Mouse (Mus musculus): ENCODE measurements at regions not wholly inside any gene's neighbourhood (a gene's known extent, or its start where the extent isn't known, plus 50 kb on each side); places are given as distances from the start of the nearest gene placed in this dataset.
A peak's percentile ranks its signal among the peaks of the same experiment; 100 is the strongest.
"Not testable (repeated sequence)": the region's sequence is repeated elsewhere in the genome, so short reads cannot be mapped to it uniquely, and the experiment has no call there.

DNA sequence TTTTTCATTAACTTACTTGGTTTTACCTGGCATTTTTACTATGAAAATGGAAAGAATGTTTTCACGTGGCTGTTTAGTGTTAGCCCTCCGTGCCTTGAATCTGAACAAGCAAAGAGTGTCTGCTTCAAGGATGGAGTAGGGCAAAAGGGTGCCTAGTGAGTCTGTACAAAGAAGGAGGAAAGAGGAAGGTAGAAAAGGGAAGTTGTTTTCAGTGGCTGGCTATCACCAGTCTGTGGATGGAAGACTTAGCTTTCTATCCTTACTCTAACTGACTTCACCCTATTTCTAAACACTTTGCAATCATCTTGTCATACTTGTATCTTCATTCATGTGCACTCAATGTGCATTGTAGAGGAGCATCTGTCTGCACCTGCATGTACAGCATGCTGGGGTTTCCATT, 993.2 kb downstream of the Car8 start:
- DNase-seq (ENCODE audit: low spot score), result no peak

DNA sequence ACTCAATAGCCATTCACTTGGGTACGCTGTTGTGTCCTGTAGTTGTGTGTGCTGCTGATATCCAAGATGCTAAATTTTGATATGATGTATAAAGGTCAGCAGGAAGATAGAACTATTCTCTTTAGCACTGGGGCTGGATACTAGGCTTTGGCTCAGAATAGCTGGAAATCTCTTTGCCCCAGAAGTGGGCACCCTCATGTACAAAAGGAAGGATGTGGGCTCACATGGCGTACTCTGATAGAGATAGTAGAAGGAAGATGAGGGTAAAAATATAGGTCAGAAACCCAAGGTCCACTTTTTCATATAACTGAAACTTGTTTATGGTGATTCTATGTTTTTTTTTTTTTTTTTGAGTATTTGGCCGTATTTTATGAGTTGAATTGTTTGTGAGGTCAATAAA, 1001.0 kb downstream of the Car8 start:
- no peak for DNase-seq (ENCODE audit: low spot score)

DNA sequence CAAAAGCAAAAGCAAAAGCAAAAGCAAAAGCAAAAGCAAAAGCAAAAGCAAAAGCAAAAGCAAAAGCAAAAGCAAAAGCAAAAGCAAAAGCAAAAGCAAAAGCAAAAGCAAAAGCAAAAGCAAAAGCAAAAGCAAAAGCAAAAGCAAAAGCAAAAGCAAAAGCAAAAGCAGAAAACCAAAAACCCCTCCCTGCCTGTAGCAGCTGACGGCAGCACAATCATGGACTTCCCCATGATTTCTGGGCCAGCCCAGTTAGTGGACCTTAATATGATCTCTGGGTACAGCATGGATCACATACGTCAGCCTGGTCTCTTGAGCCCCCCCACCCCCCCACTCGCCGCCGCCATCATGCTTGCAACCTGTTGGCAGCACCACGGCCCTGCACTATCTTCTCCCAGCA, 1004.3 kb downstream of the Car8 start:
- not testable (repeated sequence) for DNase-seq (ENCODE audit: low spot score)

- no peak for DNase-seq (ENCODE audit: low spot score)
Measured at GRCm38 (mm10) chr4:7228980-7229379, 1009.9 kb downstream of the Car8 start.

DNA sequence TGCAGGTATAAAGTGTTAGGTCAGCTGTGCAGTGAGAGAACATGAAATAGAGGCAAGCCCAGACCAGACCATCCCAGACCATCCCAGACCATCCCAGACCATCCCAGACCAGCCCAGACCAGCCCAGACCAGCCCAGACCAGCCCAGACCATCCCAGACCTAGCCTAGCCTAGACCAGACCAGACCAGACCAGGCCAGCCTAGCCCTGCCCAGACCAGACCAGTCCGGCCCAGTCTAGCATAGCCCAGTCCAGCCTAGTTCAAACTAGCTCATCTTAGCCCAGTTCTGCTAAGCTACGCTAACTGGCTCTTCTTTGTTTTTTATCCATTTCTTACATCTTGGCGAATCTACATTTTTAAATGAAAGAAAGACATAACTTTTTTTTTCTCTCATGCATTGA, 1015.9 kb downstream of the Car8 start:
- no peak for DNase-seq (ENCODE audit: low spot score)

DNA sequence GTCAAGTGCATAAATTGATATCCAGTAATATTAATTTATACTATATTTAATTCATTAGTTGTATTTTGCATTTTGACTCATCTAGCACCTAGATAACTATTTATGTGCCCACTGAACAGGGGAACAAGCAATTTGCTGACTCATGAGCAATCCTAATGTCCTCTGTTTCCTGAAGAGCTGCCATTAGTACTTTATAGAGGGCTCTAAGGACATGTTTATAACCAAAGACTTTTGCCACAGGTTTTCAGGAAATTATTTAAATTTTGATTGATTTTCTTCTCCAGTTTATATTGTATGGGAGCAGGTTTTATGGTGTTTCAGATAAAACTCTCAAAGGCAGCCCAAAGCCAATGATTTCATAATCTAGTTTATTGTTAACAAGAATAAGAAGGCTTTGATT, 1018.4 kb downstream of the Car8 start:
- no peak for DNase-seq (ENCODE audit: low spot score)

GRCm38 (mm10) chr4:7215048-7216030, 1023.5 kb downstream of the Car8 start:
- no peak for DNase-seq (ENCODE audit: low spot score)

DNA sequence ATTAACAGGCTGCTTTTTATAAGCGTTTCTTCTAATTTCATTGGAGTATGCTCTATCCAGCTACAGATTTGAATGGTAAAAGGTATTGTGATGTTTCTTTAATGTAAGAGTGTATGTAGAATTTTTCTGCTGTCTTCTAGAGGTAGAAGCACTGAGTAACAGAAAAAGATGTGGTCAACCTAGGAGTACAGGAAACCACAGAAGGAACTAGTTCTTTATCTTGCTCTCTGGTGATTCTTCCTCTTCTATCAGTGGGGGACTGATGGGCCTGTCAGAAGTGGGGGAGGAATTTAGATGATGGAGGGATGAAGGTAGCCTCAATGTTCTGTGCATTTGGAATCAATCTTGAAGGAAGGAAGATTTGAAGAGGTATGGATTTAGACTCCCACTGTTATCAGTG, 1031.9 kb downstream of the Car8 start:
- peak; percentile 22 for DNase-seq (ENCODE audit: low spot score)

DNA sequence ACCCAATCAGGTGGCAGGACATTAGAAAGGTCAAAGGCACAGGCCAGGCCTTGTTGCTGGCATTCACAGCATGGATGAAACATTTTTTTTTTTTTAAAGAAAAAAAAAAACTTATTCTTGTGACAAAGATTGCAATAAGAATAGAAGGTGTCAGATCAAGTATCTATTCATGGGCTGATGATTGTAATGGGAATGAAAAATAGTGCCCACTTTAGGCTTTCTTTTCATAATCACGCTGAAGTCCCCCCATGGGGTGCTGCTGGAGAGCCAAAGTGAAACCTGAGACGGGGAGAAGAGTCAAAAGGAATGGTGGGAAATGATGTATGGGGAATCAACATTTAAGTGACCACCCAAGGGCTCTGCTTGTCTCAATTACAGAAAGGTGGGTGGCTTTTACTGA, 1037.0 kb downstream of the Car8 start:
- no peak for DNase-seq (ENCODE audit: low spot score)

DNA sequence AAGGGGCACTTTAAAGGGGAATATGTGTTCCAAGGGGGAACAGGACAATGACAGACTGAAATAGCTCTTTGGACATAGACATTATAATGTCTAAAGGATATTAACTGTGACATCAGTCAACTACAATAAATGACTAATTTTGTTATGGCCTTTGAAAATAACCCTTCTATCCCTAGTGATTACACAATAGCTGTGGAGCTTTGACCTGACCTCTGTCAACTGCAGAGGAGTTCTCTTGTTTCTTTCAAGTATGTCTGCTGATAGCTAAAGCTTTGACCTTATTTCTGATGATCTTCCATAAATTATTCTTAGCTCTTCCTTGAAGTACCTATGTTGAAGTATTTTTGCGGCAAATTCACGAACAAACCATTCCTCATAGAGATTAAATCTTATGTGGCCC, 1038.9 kb downstream of the Car8 start:
- no peak for DNase-seq (ENCODE audit: low spot score)

DNA sequence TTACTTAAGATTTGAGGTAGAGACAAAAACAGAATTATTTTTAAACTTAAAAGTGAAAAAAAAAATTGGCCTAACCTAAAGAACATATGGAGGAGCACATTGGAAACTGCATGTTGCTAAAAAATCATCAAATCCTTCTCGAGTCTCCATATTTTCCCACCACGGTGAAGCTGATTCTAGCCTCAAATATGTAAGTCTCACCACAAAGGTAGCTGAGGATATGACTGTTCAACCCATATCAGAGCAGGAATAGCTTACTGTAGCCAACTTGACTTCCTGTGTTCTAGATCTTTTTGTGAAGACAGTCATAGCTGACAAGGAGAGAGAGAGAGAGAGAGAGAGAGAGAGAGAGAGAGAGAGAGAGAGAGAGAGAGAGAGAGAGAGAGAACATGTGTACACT, 1039.8 kb downstream of the Car8 start:
- peak; percentile 43 for DNase-seq (ENCODE audit: low spot score)

DNA sequence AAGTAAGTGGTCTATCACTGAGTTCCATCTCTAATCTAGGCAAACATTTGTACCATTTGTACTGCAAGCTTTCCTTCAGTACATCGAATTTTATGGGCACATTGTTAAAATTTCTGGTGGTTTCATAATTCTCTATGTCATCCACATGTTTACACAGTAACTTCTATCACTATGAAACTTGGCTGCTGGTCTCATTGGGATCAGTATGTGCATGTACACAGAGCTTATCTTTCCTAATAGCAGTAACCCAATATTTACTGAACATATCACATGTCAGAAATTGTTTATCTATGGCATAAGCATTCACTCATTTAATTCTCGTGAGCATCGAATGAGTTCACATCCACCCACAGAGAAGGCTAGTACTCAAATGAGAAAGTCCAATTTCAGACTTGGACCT, 1042.3 kb downstream of the Car8 start:
- DNase-seq (ENCODE audit: low spot score), result no peak

DNA sequence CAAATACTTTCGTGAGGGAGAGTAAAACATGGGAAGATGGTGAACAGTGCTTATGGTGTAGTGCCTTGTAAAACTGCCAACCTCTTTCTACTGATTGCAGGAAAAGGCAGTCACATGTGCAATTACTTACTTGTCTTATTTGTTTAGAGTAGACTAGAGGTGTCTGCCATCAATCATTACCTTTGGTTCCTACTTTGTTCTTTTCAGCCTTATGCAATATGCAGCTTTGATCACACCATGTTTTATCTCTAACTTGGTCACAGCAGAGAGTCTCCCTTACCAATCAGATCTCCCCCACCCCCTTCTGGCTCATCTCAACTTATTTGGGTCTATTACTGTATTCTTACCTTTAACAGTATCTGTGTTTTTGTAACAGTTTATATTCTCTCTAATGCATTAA, 1043.2 kb downstream of the Car8 start:
- no peak for DNase-seq (ENCODE audit: low spot score)

DNA sequence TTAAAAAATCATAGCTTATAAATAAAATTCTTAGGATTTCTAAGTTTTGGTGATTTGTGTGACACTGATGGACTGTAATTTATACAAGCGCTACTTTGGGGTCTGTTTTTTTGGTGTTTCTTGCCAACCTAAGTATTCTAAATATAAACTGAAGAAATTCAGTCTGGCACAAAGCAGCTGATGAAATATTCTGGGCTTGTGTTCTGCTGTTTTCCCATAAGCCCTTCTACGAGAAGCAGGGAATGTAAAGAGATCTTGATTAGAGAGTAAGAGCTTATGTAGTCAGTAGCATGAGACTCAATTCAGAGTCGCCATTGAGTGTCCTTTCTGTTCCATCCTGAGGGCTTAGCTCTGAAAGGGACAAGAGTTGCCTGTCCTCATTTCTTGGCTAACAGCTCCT, 1046.9 kb downstream of the Car8 start:
- no peak for DNase-seq (ENCODE audit: low spot score)

DNA sequence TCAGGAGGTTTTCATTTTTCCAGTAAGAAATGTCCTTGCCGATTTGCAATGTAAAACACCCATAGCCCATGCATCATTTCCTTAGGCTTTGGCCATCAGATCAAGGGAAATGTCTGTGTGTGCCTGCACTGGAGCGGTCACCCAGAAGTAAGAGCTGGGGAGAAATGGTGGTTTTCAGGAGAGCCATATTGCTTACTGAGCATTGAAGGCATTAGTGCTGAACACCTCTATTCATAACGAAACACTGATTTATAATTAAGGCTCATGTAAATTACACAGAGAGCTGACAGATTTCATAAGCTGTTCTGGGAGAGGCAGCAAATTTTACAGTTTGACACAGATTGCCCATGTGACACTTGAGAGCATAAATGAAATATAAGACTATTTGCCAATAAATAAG, 1047.6 kb downstream of the Car8 start:
- DNase-seq (ENCODE audit: low spot score), result no peak

DNA sequence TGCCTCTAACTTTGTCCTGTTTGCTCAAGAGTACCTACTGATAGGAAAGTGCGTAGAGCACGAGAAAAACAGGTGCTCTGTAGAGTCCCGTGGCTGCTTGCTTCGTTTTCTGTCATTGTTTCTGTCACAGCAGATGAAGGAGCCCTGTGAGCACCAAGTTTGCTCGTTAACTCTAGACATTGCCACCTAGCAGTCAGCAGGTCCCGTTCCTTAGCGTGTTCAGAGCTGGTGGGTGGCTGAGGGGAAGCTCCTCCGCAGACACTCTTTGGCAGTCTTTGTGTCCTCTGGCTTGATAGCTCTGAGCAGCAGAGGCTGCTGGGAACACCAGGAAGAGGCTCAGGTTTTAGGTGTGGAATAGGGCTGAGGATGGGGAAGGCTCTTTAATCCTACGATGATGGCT, 1063.8 kb downstream of the Car8 start:
- peak; percentile 42 for DNase-seq (ENCODE audit: low spot score)

- DNase-seq (ENCODE audit: low spot score), result no peak
Measured at GRCm38 (mm10) chr4:7172528-7173306, 1066.1 kb downstream of the Car8 start.

DNA sequence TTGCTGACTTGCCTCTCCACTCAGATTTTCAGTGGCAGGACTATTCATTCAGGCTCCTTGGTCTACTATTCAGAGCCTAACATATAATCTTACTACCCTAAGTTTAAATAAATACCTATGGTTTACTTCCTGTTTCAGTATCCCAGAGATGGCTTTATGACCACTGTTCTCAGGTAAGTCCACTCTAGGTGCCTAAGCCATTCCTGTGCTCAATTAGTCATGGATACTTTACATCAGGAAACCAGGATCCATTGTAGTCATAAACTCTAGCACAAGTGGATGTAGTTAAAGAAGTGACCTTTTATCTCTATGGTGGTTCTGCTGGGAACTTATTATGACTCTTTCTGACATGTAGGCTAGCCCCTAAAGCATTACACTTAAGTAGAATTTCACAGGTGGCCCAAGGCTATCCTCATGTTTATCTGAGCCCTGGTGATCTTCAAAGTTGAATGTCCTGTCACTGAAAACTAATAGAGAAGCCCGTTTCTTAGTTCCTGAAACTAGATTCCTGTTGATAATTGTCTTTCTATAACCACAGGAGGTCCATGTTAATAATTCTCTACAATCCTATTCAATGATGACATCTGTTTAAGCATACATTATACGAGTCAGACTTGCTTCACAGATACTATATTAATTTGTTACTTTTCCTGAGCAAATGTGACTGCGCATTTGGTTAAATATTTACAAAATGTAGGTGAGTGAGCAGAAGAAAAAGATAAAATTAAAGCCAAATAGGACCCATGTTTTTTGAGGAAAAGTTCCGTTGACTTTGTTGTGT, 1067.0 kb downstream of the Car8 start:
- DNase-seq (ENCODE audit: low spot score), result no peak

DNA sequence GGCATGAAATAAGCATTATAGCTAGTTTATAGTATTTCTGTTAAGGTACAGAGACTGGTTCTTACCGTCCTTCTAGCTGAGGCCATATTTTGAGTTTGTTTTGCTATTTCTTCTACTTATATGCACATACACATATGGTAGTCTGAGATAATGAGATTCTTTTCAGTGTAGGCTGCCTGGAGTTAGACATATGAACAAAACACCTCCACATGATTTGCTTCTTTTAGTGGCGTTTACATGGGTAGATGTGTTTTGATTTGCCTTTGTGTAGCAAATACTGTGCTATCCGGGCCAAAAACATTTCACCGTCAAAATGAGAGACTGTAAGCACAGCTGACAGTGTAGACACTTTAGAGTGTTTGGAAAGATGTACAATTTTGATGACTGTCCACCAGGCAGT, 1077.4 kb downstream of the Car8 start:
- no peak for DNase-seq (ENCODE audit: low spot score)

- DNase-seq (ENCODE audit: low spot score), result no peak
Measured at GRCm38 (mm10) chr4:7157883-7158282, 1081.0 kb downstream of the Car8 start.

- DNase-seq (ENCODE audit: low spot score), result no peak
Measured at GRCm38 (mm10) chr4:7154256-7154655, 1084.6 kb downstream of the Car8 start.

DNA sequence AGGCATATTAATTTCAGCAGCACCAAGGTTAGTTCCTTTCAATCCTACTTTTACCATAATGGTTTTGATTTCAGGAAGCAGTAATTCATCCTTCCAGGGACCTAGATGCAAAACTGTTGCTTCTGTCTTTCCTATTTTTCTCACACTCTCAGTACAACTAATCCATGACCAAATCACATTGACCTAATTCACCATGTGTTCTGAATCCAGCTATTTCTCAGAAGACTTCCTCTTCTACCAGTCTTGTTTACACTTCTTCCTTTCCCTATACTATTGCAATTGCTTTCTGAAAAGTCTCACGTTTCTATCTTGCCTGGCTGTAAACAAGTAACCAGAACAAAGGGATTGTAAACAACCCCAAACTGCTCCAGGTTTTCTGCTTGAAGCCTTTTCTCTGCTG, 1085.0 kb downstream of the Car8 start:
- no peak for DNase-seq (ENCODE audit: low spot score)
